In genomic region chr19:55937026-55937425, GRCm38 (mm10) we compare ENCODE assay signal across 16 mouse cellular contexts.
"Had no signal": no experiment of that assay in that cellular context is flagged by ENCODE, and none has a peak within 500 bp of the region (broad histone marks: within the 10 kb centered on the region; RNA-seq: fewer than 3 reads in every experiment).

No protein-coding gene starts in this region.

- H3K9me3 ChIP-seq: lung, embryonic 15.5 days; midbrain, embryonic 12.5 days; midbrain, embryonic 15.5 days; neural tube, embryonic 12.5 days; stomach, embryonic 15.5 days had no signal

- DNase-seq: lung, adult 2 months; lung, postnatal 14 days; lung, postnatal 36 days; right cerebral cortex, postnatal 14 days; thymus, adult 2 months; thymus, postnatal 25 days; thymus, postnatal 4 days had no signal

- H3K4me1 ChIP-seq: lung, embryonic 15.5 days; megakaryocyte, embryonic 14.5 days; stomach, embryonic 15.5 days had no signal

- H3K36me3 ChIP-seq: lung, embryonic 15.5 days; midbrain, embryonic 12.5 days; midbrain, embryonic 15.5 days; neural tube, embryonic 12.5 days; stomach, embryonic 15.5 days had no signal

- H3K4me2 ChIP-seq: lung, embryonic 15.5 days; midbrain, embryonic 12.5 days; midbrain, embryonic 15.5 days; neural tube, embryonic 12.5 days; stomach, embryonic 15.5 days had no signal

- H3K27ac ChIP-seq: lung, embryonic 15.5 days; macrophage; midbrain, embryonic 12.5 days; midbrain, embryonic 15.5 days; neural tube, embryonic 12.5 days; stomach, embryonic 15.5 days; stomach, postnatal 0 days had no signal

- H3K9ac ChIP-seq: lung, embryonic 15.5 days; midbrain, embryonic 12.5 days; midbrain, embryonic 15.5 days; neural tube, embryonic 12.5 days; stomach, embryonic 15.5 days had no signal

- H3K27me3 ChIP-seq: lung, embryonic 15.5 days; midbrain, embryonic 12.5 days; midbrain, embryonic 15.5 days; neural tube, embryonic 12.5 days; stomach, embryonic 15.5 days had no signal

- H3K4me3 ChIP-seq: lung, embryonic 15.5 days; megakaryocyte, embryonic 14.5 days; midbrain, embryonic 12.5 days; midbrain, embryonic 15.5 days; neural tube, embryonic 12.5 days; stomach, embryonic 15.5 days had no signal

- ATAC-seq: lung, postnatal 0 days; midbrain, embryonic 15.5 days had no signal
